Mouse (Mus musculus) heart, adult 2 months (tissue): ENCODE measurements around the gene Kmt2c.

Experiments
- CTCF ChIP-seq: fragments of 200-600 bp; IDR thresholded peaks from 2 replicates; pipeline ENCODE4 v1.8.1; 2022; ENCODE audit warnings: antibody characterized with exemption, mild to moderate bottlenecking, moderate library complexity
- EP300 ChIP-seq: fragments of 200-500 bp; IDR thresholded peaks from 2 replicates; pipeline ENCODE4 v1.6.1; 2011; ENCODE audit warnings: low read depth, low read length, control low read depth; ENCODE audit not compliant: insufficient read depth
- POLR2A ChIP-seq: fragments of 200-500 bp; IDR thresholded peaks from 2 replicates; pipeline ENCODE4 v1.6.1; 2011; ENCODE audit warnings: mild to moderate bottlenecking, low read depth, low read length, control low read depth; ENCODE audit not compliant: insufficient read depth

DNA sequence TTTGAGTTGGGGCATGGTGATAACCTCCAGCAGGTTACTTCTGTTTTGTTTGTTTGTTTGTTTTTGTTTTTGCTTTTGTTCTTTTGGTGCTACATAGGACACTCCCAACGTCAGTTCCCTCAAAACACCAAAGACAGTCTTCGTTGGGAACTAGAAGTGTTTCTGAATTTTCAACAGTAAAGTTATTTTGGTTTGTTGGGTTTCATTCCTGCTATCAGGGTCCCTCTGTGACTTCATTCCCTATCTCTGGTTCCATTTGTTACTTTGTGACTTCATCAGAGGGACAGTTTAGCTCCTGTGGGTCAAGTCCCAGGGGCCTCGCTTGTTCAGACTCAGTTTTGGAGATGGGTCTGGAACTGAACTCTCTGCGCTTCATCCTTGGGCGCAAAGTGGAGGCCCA lies 17.2 kb upstream of the Kmt2c start, which contains the start of gene Cct8l1:
- no peak for TF ChIP-seq CTCF
- no peak for TF ChIP-seq EP300
- TF ChIP-seq POLR2A, result no peak
